Mouse (Mus musculus) hindlimb bud, embryonic 11.5 days (tissue): ENCODE measurements at regions not wholly inside any gene's neighbourhood (a gene's known extent, or its start where the extent isn't known, plus 50 kb on each side); places are given as distances from the start of the nearest gene placed in this dataset.

Experiments used
- DNase-seq: peaks from one replicate; pipeline ENCODE4 v3.0.0-alpha.2; 2012; ENCODE audit warnings: low read depth, low spot score; ENCODE audit errors: extremely low spot score

- no peak for DNase-seq
Observed at GRCm38 (mm10) chr12:12770970-12771369, 170.7 kb downstream of the Mycn start.

DNA sequence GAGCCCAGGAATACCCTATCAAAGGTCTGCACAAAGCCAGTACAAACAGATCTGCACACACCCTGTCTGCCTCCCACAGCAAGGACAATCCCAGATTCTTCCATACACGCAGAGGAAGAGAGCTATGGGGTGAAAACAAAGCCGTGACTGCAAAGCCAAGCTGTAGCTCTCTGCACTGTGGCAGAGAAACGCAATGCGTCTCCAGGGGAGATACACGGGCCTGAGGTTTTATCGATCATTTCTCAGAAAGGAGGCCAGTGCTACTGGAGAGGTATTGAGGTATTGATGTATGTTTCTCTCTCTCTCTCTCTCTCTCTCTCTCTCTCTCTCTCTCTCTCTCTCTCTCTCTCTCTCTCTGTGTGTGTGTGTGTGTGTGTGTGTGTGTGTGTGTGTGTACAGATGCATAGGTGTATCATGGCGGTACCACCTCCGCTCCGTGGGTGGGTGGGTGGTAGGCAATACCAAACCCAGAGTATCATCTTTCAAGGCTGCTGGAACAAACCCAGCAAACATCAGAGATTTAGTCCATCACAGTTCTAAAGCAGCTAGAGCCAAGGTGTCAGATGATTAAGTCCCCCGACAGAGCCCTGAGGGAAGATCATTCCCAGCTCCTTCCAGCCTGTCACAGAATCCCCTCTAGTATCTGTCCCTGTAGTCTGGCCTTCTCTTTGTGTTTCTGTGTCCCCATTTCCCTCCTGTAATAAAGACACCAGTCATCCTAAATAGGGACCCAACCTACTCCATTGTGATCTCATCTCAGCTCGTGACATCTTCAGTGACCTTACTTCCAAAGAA, 175.0 kb downstream of the Mycn start:
- no peak for DNase-seq

DNA sequence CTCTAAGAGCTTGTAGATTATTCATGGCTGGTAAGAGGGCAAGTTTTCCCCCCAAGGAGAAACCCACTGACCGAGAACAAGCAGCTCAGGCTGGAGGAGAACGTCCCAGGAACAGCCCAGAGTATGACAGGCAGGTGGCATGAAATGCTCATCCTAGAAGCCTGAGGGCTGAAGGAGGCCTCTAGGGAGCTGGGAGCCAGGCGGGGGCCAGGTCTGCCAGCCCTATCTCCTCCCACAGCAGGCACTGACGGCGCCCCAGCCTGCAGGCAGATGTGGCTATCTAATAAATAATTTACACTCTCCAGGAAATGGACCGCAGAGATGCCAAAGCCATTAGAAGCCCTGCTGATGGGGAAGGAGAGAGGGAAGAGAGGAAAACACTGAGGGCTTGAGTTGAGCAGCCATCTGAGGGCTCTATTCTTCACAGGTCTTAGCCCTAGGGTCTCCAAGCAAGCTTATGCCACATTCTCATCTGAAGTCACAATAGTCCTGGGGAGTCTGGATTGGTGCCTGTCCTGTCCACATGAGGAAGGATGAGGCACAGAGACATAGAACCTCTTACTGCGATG, 176.1 kb downstream of the Mycn start:
- no peak for DNase-seq

- DNase-seq = no peak
Observed at GRCm38 (mm10) chr12:12765055-12765454, 176.7 kb downstream of the Mycn start.

- DNase-seq = no peak
Observed at GRCm38 (mm10) chr12:12764586-12764985, 177.1 kb downstream of the Mycn start.

- no peak for DNase-seq
Observed at GRCm38 (mm10) chr12:12756301-12756948, 185.3 kb downstream of the Mycn start.

- DNase-seq = peak; percentile 42
Observed at GRCm38 (mm10) chr12:12753849-12754248, 187.9 kb downstream of the Mycn start.

- DNase-seq = no peak
Observed at GRCm38 (mm10) chr12:12751670-12752426, 189.9 kb downstream of the Mycn start.

GRCm38 (mm10) chr12:12749690-12750089, 192.0 kb downstream of the Mycn start:
- DNase-seq = no peak

GRCm38 (mm10) chr12:12746852-12747454, 194.8 kb downstream of the Mycn start:
- DNase-seq = no peak

DNA sequence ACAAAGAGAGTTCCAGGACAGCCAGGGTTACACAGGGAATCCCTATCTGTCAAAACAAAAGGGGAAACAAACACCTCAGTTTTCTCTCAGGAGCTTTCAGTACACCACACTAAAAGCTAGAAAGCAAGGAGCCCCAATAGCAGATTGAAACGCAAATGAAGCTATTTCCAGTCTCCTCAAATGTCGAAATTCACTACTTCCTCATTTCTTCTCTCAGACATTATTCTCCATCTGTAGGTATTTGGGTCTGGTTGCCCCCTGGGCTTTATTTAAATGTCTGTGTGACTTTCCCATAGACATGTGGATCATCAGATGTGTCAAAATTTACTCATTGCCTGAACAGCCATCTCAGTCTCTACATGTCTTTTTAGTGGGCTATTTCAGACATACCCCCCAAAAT, 197.2 kb downstream of the Mycn start:
- DNase-seq = no peak

GRCm38 (mm10) chr12:12738631-12739331, 202.9 kb downstream of the Mycn start:
- DNase-seq = no peak

GRCm38 (mm10) chr12:12725797-12726196, 215.9 kb downstream of the Mycn start:
- DNase-seq = no peak

DNA sequence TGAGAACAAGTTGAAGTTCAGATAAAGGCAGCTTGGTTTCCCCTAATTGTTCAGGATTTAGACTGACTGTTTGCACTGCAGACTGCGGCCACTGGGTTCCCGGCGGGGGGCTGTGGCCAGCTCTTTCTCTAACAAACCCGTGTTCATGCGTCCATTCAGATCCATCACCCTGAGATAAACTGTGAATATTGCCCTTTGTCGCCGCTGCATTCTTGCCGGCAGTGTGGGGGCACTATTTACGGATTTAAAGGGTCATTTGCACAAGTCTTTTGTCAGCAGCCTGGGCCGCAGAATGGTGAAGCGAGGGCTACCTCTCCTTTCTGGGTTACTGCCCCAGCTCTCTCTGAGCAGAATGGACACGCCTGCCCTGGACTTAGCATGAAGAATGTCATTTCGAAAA, 216.6 kb downstream of the Mycn start:
- DNase-seq = no peak

DNA sequence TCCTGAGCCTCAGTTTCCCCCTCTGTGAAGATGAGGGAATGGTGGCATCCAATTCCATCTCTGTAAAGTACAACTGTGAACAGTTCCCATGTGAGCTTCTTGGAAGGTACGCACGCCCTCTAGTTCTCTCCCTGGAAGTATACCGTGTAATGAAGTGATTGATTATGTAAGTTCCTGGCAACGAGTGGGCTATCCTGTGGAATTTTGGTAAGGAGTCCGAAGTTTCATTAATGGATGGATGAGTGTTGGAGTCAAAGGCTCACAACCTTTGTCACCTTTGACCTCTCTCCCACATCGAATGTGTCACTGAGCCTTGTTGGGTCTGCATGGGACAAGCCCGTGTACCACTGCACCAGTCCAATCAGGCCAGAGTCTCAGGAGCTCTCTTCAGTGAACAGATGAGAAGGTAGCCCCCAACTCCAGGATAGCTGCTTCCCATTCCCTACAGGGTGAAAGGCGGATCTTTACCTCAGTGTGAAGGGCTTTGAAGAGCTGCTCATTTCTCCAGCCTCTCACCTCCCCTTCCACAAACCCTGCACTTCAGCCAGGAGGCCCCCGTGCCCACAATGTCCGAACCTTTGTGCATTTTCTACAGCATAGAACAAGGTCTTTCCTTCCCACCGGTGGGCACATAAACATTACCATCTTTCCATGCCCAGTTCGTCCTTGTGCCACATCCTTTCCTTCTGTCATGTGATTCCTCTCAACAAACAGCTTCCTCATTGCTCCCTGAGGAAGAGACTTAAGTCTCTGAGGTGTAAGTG, 217.8 kb downstream of the Mycn start:
- DNase-seq = no peak

DNA sequence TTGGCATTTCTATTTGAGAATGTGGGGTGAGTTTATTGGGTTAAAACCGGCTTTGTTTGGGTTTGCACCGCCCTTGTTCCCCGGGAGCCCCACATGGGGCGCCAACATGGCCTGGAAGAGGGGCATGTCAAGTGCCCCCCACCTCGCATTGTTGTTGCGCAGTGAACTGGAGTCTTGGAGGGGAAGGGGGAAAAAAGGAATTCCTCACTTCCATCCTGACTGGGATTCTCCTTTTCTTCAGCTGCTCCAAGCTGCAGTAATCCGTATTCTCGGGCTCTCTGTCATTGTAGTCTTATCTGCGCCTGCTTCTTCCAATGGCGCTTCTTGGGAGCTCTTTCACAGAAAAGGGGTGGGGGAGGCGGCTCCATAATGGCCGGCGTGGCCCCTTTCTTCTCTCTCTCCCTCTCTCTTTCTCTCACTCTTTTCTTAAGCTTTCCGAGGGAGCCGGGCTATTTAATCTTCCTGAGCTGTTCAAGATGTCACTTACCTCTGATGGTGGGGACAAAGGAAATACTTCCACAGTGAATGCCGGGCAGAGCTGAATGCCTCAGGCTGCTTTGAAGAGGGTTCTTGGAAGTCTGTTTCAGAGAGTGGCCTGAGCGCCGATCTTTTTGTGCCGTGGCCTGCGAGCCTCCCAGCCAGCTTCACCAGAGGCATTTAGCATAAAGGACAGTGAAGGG, 218.6 kb downstream of the Mycn start:
- no peak for DNase-seq

GRCm38 (mm10) chr12:12716691-12717090, 225.0 kb downstream of the Mycn start:
- no peak for DNase-seq

DNA sequence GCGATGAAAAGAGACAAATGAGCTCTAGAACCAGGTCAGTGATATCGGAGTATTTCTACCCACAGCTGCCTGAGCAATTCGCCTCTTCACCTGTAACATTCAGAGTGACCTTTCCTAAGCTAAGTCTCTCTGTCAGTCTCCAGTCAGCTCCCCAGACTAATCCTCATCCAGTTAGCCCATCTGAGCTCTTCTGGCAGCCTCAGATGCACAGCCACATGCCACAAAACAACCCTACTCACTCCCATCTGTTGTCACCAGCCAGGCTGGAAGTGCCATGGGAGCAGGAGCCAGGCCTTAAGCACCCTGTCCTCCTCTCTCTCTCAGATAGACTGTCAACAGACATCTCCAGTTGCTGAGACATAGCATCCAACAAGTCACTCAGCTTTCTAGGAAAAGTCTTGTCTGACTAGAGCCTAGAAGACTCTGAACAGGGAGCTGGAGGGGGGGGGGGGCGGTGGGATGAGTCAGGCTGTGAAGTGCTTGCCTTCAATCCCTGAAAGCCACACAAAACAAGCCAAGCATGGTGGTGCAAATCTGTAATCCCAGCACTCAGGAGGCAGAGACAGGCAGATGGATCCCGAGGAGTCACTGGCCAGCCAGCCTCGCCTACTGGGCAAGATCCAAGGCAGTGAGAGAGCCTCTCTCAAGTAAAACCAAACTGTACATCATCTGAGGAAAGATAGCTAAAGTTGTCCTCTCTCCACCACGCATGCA, 225.6 kb downstream of the Mycn start:
- DNase-seq = no peak

- DNase-seq = no peak
Observed at GRCm38 (mm10) chr12:12715528-12715927, 226.2 kb downstream of the Mycn start.
